Mouse (Mus musculus) left cerebral cortex, postnatal 36 days (tissue): ENCODE data around the gene Mamstr. TPM values are rescaled to one million over a fixed set of nuclear protein-coding genes. Genes with fewer than 3 reads are reported as not detected.

Source experiments
- DNase-seq, 2 experiments: peaks; one replicate each; pipeline ENCODE4 v3.0.0; 2021 to 2022; ENCODE audit warnings: low spot score in 2 of 2, mixed read lengths in 1 of 2
- intact Hi-C: fragments of 180-260 bp; cut with DNase I; formaldehyde crosslinking; loops from one replicate; pipeline ENCODE4 v1.15.1; 2025
- total RNA-seq, 2 experiments: library from RNA; stranded (reverse); gene quantifications; 2 replicates each; pipeline ENCODE4 v1.2.3; 2021

Gene Mamstr
- total RNA-seq, 2 experiments from 2014 or later, result 4.1 to 5.1 TPM

DNA sequence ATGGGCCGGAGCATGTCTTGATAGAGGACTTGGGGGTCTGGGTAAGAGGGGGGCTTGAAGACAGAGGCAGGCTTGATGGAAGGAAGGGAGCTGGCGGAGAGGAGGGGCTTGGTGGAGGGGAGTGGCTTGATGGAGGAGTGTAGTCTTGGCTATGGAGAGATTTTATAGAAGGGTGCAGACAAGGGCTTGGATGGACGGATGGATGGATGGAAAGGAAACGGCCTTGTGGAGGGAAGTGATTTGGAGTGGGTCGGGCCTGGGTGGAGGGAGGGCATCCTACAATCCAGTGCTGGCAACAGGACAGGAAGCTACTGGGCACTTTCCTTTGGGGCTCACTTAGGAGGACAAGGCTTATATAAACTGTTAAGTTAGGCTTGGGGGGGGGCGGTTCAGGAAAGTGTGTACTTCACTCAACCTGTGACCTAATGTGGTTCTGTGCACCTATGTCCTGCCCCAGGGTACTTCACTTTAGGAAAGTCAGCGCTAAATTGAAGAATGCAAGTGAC lies 13.2 kb upstream of the Mamstr start:
- intact Hi-C loops, result no loop called here
- no peak for DNase-seq

GRCm38 (mm10) chr7:45627261-45627660 lies 12.5 kb upstream of the Mamstr start, which contains the start of gene Rasip1:
Gene Rasip1, plus strand, starts transcription at chr7:45627488.
- intact Hi-C loops, result no loop called here
- DNase-seq, result no peak

DNA sequence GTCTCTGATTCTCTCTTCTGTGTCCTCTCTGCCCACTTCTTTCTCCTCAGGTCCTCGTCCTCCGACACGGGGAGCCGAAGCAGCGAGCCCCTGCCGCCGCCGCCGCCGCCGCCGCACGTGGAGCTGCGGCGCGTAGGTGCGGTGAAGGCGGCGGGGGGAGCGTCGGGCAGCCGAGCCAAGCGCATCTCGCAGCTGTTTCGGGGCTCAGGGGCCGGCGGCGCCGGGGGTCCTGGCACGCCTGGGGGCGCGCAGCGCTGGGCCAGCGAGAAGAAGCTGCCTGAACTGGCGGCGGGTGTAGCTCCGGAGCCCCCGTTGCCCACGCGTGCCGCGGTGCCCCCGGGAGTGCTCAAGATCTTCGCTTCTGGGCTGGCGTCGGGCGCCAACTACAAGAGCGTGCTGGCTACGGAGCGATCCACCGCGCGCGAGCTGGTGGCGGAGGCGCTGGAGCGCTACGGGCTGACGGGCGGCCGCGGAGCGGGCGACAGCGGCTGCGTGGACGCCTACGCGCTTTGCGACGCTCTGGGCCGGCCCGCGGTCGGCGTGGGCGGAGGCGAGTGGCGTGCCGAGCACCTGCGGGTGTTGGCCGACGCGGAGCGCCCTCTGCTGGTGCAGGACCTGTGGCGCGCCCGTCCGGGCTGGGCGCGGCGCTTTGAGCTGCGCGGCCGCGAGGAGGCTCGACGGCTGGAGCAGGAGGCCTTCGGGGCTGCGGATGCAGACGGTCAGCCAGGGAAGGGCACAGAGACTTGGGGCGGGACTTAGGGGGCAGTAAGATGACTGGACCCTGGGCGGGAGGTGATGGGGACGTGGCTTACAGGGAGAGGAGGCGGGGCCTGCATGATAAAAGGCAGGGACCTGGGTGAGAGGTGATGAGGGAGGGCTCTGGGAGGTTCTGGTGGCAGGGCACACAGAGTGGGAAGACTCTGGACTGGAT lies 11.1 kb upstream of the Mamstr start:
- DNase-seq, result peak; percentile 83 to 85
- intact Hi-C loops, result no loop called here

DNA sequence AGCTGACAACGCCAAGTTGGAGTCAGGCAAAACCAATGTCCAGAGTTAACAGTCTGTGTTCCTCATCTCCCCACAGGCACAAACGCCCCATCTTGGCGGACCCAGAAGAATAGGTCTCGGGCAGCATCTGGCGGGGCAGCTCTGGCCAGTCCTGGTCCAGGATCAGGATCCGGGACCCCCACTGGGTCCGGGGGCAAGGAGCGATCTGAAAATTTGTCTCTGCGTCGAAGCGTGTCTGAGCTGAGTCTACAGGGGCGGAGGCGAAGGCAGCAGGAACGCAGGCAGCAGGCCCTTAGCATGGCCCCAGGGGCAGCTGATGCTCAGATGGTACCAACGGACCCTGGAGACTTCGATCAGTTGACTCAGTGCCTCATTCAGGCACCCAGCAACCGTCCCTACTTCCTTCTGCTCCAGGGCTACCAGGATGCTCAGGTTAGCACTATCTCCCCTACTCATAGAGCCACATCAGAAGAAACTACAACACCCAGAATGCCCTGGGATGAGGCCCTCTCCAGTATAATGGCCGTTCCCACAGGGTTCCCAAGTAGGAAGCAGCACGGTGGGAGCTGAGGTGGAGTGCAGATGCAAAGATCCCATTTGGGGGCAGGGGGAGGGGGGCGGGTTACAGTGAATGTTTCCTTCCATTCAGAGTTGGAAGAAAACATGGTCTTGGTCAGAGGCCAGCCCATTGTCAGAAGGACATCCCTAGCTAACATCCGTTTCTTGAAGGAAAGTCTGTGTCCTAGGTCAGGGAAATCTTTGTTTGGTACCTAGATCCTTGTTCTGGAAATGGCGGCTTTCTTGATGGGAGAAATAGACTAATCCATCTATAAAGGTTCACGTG lies 9.5 kb upstream of the Mamstr start:
- intact Hi-C loops, result no loop called here
- DNase-seq, result no peak

- intact Hi-C loops, result no loop called here
- DNase-seq, result peak in 1 of 2 experiments; percentile 45
Measured at GRCm38 (mm10) chr7:45632499-45632898, 7.3 kb upstream of the Mamstr start.

DNA sequence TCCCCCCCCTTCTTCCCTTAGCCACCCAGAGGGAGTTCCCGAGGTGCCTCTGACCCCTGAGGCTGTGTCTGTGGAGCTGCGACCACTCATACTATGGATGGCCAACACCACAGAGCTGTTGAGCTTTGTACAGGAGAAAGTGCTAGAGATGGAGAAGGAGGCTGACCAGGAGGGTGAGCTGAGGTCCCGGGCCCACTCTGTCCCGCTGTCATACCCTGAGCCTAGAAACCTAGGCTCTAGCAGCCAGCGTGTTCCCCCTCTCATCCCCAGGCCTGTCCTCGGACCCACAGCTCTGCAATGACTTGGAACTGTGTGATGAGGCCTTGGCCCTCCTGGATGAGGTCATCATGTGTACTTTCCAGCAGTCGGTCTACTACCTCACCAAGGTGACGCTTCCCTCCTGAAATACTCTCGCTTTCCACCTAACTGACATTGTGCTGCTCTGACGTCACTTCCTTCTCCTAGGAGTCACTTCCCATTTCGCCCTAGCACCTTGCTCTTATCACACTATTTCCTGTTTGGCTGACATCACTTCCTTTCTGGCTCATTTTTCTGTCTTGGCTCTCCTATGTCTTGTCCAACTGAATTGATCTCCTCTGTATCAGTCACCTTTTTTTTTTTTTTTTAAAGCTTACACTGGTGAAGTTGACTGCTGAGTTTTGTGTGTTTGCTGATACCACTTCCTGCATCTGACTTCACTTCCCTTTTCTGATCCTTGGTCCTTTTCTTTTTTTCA lies 4.7 kb upstream of the Mamstr start:
- DNase-seq, result no peak
- intact Hi-C loops, result no loop called here

GRCm38 (mm10) chr7:45635711-45636688 lies 3.8 kb upstream of the Mamstr start:
- intact Hi-C loops, result no loop called here
- DNase-seq, result no peak

DNA sequence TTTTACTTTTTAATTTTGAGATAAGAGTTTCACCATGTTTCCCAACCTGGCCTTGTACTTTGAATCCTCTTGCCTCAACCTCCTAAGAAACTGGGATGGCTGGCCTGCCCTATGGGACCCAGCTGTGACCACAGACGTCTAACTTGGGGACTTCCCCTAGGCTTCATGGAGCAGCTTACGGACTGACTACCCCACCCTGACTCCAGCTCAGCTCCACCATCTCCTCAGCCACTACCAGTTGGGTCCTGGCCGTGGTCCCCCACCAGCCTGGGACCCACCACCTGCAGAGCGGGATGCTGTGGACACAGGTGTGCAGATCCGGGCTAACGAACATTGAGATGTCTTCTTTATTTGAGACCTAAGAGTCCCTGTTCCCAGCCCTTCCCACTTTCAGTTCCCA lies 2.1 kb upstream of the Mamstr start:
- intact Hi-C loops, result no loop called here
- no peak for DNase-seq

GRCm38 (mm10) chr7:45638623-45639401 lies 965 bp upstream of the Mamstr start:
- peak; percentile 93 to 94 for DNase-seq
- intact Hi-C loops, result no loop called here

DNA sequence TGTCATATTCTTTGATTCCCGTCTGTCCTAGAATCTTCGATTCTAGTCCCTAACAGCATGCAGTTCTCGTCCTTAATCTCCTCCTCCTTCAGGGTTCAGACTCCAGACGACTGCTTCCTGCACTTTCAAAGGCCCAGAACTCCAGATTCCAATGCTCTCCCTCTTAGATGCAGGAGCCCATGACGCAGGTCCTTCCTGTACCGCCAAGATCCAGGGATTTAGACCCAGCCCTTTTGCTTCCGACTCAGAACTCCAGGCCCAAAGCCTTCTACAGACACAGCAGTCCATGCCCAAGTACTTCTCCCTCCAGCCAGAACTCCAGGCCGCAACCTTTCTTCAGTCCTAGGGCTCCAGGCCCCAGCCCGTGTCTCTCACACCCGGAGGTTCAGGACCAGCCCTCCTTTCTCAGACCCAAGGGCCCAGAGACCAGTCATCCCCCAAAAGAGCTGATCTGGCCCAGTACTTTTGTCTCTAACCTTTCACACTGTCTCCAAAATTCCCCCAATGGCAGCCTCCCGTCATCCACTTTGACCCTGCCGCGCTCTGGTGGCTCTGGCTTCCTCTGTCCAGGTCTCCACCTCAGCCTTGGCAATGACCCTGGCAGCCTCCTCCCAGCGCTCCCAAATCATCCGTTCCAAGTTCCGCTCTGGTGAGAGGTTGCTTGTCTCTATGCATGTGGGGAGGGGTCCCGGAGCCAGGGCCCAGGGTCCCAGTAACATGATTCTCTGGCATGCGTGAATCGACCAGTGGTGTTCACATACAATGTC lies 597 bp downstream of the Mamstr start:
- no peak for DNase-seq
- intact Hi-C loops, result loop anchor here (5.0 kb wide), 1 partner anchor 42 kb away; the partner anchor contains the start of gene Ntn5

DNA sequence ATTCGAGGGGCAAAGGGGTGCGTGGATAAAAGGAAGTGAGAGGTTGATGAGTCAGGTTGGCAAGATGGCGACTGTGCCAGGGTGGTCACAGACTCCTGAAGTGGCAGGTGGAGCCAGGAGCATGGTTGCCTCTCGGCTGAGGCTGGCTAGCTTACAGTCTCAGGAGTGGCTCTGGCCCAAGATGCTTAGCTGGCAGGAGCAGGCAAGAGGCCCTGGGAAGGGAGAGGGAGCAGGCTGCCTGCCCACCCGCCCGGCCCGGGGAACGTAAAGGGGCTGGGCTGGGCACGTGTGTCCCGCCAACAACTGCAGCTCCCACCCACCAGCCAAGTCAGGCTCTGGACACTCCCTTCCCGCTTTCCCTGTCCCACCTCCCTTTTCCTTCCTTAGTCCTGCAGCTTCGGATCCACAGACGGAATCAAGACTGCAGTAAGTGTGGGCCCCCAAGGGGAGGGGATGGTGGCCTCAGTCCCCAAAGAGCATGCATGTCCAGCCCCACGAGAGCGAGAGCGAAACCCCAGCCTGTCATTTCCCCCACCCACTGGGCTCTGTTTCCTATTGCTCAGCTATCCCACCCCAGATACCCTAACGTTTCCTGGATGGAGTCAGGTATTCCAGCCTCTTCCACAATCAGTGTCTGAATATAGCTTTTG lies 1.7 kb downstream of the Mamstr start:
- intact Hi-C loops, result loop anchor here (5.0 kb wide), 1 partner anchor 41 kb away; the partner anchor contains the start of gene Ntn5
- DNase-seq, result no peak

DNA sequence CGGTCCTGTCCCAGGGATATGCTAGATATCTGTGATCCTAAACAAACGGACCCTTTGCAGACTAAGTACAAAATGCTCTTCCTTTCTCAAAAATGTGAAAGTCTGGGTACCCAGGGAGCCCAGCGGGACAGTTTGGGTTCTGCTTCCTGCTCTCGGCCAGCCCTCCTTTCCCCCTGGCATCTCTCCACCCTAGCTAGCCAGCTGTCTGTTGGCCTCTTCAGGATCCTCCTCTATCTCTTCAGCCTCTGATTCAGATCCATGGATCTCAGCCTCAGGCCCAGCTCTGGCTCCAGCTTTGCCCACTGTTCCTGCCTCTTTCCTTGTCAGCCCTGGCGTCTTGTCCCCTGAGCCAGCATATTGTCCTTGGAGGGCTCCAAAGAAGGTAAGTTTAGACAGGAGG lies 2.3 kb downstream of the Mamstr start:
- intact Hi-C loops, result loop anchor here (5.0 kb wide), 1 partner anchor 40 kb away; the partner anchor contains the start of gene Ntn5
- DNase-seq, result no peak

- no peak for DNase-seq
- intact Hi-C loops, result loop anchor here (5.0 kb wide), 1 partner anchor 40 kb away; the partner anchor contains the start of gene Ntn5
Measured at GRCm38 (mm10) chr7:45642503-45643255, 2.9 kb downstream of the Mamstr start.

GRCm38 (mm10) chr7:45643441-45644178 lies 3.8 kb downstream of the Mamstr start:
- intact Hi-C loops, result loop anchor here (5.0 kb wide), 1 partner anchor 39 kb away; the partner anchor contains the start of gene Ntn5
- peak; percentile 88 to 92 for DNase-seq

GRCm38 (mm10) chr7:45644183-45644582 lies 4.4 kb downstream of the Mamstr start:
- intact Hi-C loops, result loop anchor here (5.0 kb wide), 1 partner anchor 38 kb away; the partner anchor contains the start of gene Ntn5
- peak; percentile 76 to 80 for DNase-seq
